Mouse (Mus musculus): Measurements from ENCODE around the gene Dctpp1.

The Dctpp1 gene

GRCm38 (mm10) chr7:127231826-127232621 is 28.5 kb downstream of the Dctpp1 start:
- no peak for DNase-seq (ENCODE audit: low spot score in 2 of 2)

DNA sequence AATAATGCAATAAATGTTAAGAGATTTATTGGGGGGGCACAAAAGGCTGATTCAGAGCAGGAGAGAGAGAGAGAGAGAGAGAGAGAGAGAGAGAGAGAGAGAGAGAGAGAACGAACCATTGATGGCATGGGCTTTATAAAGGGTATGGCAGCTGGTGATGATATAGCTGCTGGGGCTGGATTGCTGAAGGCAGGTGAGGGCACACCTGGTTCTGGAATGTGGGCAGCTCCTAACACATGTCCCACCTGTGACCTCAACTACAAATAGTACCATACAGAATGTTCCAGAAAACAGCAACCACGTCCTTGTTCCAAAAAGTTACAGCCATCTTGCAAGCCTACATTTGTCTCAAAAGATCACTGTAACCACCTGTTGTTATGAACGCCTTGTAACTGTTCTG is 29.1 kb downstream of the Dctpp1 start:
- DNase-seq (ENCODE audit: low spot score in 2 of 2), result no peak

GRCm38 (mm10) chr7:127228615-127229303 is 31.8 kb downstream of the Dctpp1 start:
- DNase-seq (ENCODE audit: low spot score in 2 of 2), result peak; percentile 79 to 89

GRCm38 (mm10) chr7:127225147-127225995 is 35.1 kb downstream of the Dctpp1 start:
- DNase-seq (ENCODE audit: low spot score in 2 of 2), result no peak

DNA sequence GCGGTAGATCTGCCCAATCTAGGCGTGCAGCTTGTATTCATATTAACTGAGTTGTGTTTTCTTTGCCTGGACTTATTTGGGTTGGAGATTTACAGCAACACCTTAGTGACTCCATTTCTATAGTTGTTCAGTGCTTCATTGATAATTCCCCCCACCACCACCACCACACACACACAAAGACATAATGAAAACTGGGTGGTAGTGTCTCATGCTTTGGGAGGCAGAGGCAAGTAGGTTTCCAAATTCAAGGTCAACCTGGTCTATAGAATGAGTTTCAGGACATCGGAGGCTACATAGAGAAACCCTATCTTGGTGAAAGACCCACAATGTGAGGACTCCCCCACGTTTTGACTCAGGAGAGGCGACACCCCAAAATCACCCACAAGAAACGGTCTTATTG is 35.9 kb downstream of the Dctpp1 start:
- no peak for DNase-seq (ENCODE audit: low spot score in 2 of 2)

GRCm38 (mm10) chr7:127223515-127224478 is 36.7 kb downstream of the Dctpp1 start:
- DNase-seq (ENCODE audit: low spot score in 2 of 2), result no peak

- DNase-seq (ENCODE audit: low spot score in 2 of 2), result no peak
Observed at GRCm38 (mm10) chr7:127223106-127223505, 37.4 kb downstream of the Dctpp1 start.

DNA sequence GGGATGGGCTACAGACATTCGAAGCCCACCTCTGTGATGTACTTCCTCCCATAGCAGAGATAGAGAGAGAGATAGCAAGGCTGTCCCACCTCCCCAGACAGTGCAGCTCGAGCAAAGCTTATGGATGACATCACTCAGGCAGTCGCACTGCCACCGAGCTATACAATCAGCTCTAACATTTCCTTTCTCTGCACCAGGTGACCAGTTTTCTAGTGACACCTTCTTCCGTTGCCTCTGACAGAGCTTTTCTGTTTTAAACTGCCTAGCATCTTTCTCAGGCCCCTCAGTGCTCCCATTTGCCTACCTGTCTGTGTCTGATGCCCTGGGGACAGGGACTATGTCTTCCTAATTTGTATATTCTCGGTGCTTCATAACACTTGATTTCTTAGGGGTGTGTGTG is 40.1 kb downstream of the Dctpp1 start:
- no peak for DNase-seq (ENCODE audit: low spot score in 2 of 2)

GRCm38 (mm10) chr7:127218670-127219069 is 41.8 kb downstream of the Dctpp1 start:
- no peak for DNase-seq (ENCODE audit: low spot score in 2 of 2)

GRCm38 (mm10) chr7:127217901-127218642 is 42.4 kb downstream of the Dctpp1 start:
- no peak for DNase-seq (ENCODE audit: low spot score in 2 of 2)

- DNase-seq (ENCODE audit: low spot score in 2 of 2), result no peak
Observed at GRCm38 (mm10) chr7:127217475-127217874, 43.0 kb downstream of the Dctpp1 start.

- DNase-seq (ENCODE audit: low spot score in 2 of 2), result no peak
Observed at GRCm38 (mm10) chr7:127216307-127216706, 44.2 kb downstream of the Dctpp1 start.

DNA sequence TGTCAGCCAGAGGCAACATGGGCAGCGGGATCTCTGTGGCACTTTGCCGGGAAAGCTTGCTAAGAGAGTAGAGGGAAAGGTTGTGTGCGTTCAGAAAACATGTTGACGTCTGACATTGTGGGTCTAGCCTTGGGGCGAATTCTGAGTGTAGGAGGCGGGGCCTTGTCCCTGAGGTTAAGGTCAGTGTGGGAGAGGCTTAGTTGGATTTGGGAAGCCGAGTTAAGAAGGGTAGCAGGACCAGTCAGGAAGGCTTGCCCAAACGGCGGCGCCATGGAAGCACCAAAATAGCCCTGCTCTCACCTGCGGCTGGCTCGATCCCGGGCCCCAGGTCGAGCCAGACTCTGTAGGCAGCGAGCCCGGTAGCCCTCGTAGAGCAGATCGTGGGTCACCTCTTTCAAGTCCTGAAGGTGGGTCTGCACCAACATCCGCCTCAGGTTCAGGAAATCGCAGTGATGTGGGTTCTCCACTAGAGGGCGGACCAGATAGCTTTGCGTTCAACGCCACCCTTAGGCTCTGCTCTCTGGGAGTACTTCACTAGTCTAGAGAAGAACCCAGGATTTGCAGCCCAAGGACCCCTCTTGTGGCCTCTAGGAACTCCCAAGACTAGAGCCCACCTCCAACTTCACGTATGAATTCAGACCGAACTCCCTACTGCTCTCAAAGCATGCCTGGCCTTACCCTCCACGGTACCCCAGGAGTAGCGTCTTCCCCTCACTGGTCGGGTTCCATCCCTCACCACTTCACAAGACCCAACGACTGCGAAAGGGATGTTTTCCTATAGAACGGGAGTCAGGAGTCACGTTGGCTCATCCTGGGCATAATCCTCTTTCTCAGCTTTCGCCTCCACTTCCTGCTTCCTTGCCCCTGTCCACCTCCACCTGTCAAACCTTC is 45.3 kb downstream of the Dctpp1 start:
- DNase-seq (ENCODE audit: low spot score in 2 of 2), result peak in 1 of 2 experiments; percentile 58

DNA sequence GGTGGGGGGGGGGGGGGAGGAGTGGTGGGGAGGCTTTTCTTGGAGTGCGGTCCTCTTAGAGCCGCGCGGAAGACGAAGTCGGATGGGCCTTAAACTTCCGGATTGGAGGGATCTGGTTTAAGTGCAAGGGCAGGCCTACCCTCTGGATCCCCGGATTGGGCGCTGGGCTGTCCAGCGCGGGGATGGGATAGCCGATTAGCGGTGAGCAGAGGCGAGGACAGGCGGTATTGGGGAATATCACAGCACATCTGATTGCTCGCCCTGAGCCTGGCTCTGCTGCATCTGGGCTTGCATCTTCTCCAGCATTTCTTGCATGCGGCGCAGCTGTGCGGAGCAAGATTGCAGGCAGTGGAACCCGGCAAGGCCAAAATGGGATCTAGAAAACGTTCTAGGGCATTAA is 46.0 kb downstream of the Dctpp1 start:
- no peak for DNase-seq (ENCODE audit: low spot score in 2 of 2)

DNA sequence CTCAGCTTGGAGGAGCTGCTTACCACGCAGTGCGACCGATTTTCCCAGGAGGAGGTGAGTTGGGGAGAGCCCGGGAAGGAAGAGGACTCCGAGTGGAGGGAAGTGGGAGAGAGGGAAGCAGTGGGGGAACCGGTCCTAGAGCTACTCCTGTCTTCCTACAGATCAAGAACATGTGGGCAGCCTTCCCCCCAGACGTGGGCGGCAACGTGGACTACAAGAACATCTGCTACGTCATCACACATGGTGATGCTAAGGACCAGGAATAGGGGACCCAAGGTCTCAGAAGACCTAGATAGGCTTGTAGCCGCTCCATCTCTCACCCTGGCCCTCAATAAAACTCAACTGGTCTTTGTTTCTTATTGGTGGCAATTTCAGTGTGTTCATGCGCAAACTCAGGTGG is 46.6 kb downstream of the Dctpp1 start:
- peak in 1 of 2 experiments; percentile 31 for DNase-seq (ENCODE audit: low spot score in 2 of 2)

- DNase-seq (ENCODE audit: low spot score in 2 of 2), result no peak
Observed at GRCm38 (mm10) chr7:127213485-127213884, 47.0 kb downstream of the Dctpp1 start.

GRCm38 (mm10) chr7:127212432-127213250 is 47.9 kb downstream of the Dctpp1 start:
- no peak for DNase-seq (ENCODE audit: low spot score in 2 of 2)

GRCm38 (mm10) chr7:127211014-127211745 is 49.3 kb downstream of the Dctpp1 start:
- no peak for DNase-seq (ENCODE audit: low spot score in 2 of 2)

Measured in right cerebral cortex, postnatal 10 days (tissue).